Mouse (Mus musculus): ENCODE data around the gene Elmod2. TPM values are rescaled to one million over a fixed set of nuclear protein-coding genes. Genes with fewer than 3 reads are reported as not detected.

Gene Elmod2
- total RNA-seq (2014; rRNA removed) (22.8 and 26.0 TPM in 2 replicates), polyA plus RNA-seq (2015; fragmentation: Nextera tagmentation; extraction: Ambion mirVana) (12.9 and 13.5 TPM in 2 replicates)

DNA sequence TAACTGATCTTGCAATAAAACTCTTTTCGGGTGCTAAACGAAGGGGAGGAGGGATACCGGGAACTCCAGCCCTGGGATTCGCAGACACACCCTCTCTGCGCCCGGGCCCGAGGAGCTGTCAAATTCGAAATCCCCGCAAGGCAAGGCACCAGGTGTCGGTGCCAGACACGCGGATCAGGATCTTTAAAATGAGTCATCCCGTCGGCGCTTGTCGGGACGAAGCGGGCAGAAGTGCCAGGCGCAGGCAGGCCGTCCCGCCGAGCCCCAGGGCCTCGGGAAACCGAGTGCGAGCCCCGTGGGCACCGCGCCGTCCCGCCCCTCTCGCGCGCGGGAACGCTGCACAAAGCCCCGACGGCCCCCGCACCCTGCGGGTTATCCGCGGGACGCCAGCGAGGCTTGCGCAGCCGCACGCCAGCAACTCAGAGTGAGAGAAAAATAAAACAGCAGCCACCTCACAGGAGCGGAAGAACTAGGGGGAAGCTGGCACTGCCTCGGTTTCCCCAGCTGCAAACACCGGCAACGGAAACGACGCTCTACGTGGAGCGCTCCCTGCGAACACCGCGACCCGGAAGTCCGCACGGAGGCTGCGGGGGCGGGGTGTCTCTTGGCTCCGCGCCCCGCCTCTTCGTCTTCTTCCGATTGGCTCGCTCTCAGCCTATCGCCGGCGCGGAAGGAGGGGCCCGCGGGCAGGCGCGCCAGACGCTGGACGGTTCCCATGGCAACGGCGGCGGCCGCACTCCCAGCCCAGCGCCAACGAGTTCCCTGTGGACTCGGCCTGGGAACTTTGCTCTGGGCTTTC is at the start of gene Elmod2:
TSS of gene Elmod2 (minus strand) at position 588 of the 799 bp plus-strand sequence.
- Histone ChIP-seq H3K4me2 (ENCODE audit: low read depth, low read length, poor library complexity, severe bottlenecking) (peak within 1 kb of the TSS; percentile 84), H3K36me3 (ENCODE audit: insufficient read depth, low read length) (peaks cover 12% of the 10 kb centered on the region; the same call in 1 of the 2 replicates), H3K27me3 (ENCODE audit: insufficient read depth, low read length) (no peaks in the 10 kb centered on the region), H3K4me3 (ENCODE audit: low read depth, low read length) (peak within 1 kb of the TSS; percentile 82), H3K9me3 (ENCODE audit: low read length) (no peaks in the 10 kb centered on the region), H3K9ac (replicated peaks; ENCODE audit: low read length, poor library complexity, severe bottlenecking) (peak within 1 kb of the TSS; percentile 75), H3K4me1 (ENCODE audit: insufficient read depth, low read length) (peaks cover 2% of the 10 kb centered on the region; the same call in 1 of the 2 replicates), H3K27ac (ENCODE audit: low read depth, low read length) (peak within 1 kb of the TSS; percentile 72)
- DNase-seq (ENCODE audit: low spot score) (peak; percentile 98), ATAC-seq (ENCODE audit: low FRiP score) (peak; percentile 99)
- no peak for TF ChIP-seq CTCF (IDR thresholded peaks at IDR 0.05)
- WGBS: 1% methylated on average over 85 of the region's 85 CpGs

DNA sequence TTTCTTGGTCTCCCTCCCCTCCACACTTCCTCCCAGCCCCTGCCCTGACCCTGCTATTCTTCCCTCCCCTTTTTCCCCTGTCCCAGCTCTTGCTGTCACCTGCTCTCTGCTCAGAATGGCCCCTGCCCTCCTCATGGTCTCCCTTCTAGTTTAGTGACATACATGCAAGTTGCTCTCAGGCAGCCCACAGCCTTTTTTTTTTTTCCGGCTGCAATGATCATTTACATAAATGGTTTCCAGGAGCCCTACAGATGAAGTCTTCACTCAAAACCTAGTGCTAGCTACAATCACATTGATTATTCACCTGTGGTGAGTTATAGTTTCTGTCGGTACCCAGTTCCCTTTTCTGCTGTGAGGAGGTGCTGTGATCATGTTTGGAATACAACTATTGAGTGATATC is 48.7 kb upstream of the Elmod2 start:
- H3K4me1 ChIP-seq (ENCODE audit: insufficient read depth, low read length): no peaks in the 10 kb centered on the region
- no peak overlapping the region for H3K4me3 ChIP-seq (ENCODE audit: low read depth, low read length)
- H3K9ac ChIP-seq (replicated peaks; ENCODE audit: low read length, poor library complexity, severe bottlenecking): no peak overlapping the region
- DNase-seq (ENCODE audit: low spot score) (no peak), ATAC-seq (ENCODE audit: low FRiP score) (no peak)
- no peak overlapping the region for H3K4me2 ChIP-seq (ENCODE audit: low read depth, low read length, poor library complexity, severe bottlenecking)
- WGBS: 86% methylated on average over 2 of the region's 2 CpGs
- H3K9me3 ChIP-seq (ENCODE audit: low read length): no peaks in the 10 kb centered on the region
- TF ChIP-seq CTCF (IDR thresholded peaks at IDR 0.05): no peak
- no peak overlapping the region for H3K27ac ChIP-seq (ENCODE audit: low read depth, low read length)
- H3K36me3 ChIP-seq (ENCODE audit: insufficient read depth, low read length): no peaks in the 10 kb centered on the region
- no peaks in the 10 kb centered on the region for H3K27me3 ChIP-seq (ENCODE audit: insufficient read depth, low read length)

DNA sequence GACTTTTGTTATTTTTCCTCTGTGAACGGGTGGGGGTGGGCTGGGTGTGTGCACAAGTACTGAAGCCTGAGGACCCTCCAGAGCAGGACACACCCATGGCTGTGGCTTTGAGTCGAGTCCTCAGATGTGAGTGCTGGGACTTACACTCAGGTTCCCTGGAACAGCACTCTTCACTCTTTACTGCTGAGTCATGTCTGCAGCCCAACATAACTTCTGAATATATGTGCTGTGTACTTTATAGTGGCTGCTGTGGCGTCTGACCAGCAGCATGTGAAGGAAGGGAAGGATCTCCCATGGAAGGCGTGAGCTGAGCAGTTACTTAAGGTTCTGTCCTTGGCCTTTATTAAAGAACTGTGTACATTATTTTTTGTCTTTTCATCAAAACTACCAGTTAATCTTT is 47.9 kb upstream of the Elmod2 start:
- Histone ChIP-seq H3K27ac (ENCODE audit: low read depth, low read length) (no peak overlapping the region), H3K9ac (replicated peaks; ENCODE audit: low read length, poor library complexity, severe bottlenecking) (no peak overlapping the region), H3K27me3 (ENCODE audit: insufficient read depth, low read length) (no peaks in the 10 kb centered on the region), H3K9me3 (ENCODE audit: low read length) (no peaks in the 10 kb centered on the region), H3K4me1 (ENCODE audit: insufficient read depth, low read length) (no peaks in the 10 kb centered on the region), H3K4me2 (ENCODE audit: low read depth, low read length, poor library complexity, severe bottlenecking) (no peak overlapping the region), H3K36me3 (ENCODE audit: insufficient read depth, low read length) (no peaks in the 10 kb centered on the region), H3K4me3 (ENCODE audit: low read depth, low read length) (no peak overlapping the region)
- WGBS: 74% methylated on average over 4 of the region's 4 CpGs
- no peak for TF ChIP-seq CTCF (IDR thresholded peaks at IDR 0.05)
- no peak for DNase-seq (ENCODE audit: low spot score)
- no peak for ATAC-seq (ENCODE audit: low FRiP score)

- no peaks in the 10 kb centered on the region for H3K27me3 ChIP-seq (ENCODE audit: insufficient read depth, low read length)
- H3K27ac ChIP-seq (ENCODE audit: low read depth, low read length): no peak overlapping the region
- TF ChIP-seq CTCF (IDR thresholded peaks at IDR 0.05): no peak
- no peaks in the 10 kb centered on the region for H3K36me3 ChIP-seq (ENCODE audit: insufficient read depth, low read length)
- ATAC-seq (ENCODE audit: low FRiP score) (no peak), DNase-seq (ENCODE audit: low spot score) (no peak)
- no peaks in the 10 kb centered on the region for H3K9me3 ChIP-seq (ENCODE audit: low read length)
- H3K4me3 ChIP-seq (ENCODE audit: low read depth, low read length): no peak overlapping the region
- H3K4me1 ChIP-seq (ENCODE audit: insufficient read depth, low read length): no peaks in the 10 kb centered on the region
- no peak overlapping the region for H3K4me2 ChIP-seq (ENCODE audit: low read depth, low read length, poor library complexity, severe bottlenecking)
- H3K9ac ChIP-seq (replicated peaks; ENCODE audit: low read length, poor library complexity, severe bottlenecking): no peak overlapping the region
Measured at GRCm38 (mm10) chr8:83377231-83377630, 44.9 kb upstream of the Elmod2 start.

- ATAC-seq (ENCODE audit: low FRiP score) (no peak), DNase-seq (ENCODE audit: low spot score) (no peak)
- H3K9ac ChIP-seq (replicated peaks; ENCODE audit: low read length, poor library complexity, severe bottlenecking): no peak overlapping the region
- H3K27ac ChIP-seq (ENCODE audit: low read depth, low read length): no peak overlapping the region
- no peak overlapping the region for H3K4me2 ChIP-seq (ENCODE audit: low read depth, low read length, poor library complexity, severe bottlenecking)
- H3K9me3 ChIP-seq (ENCODE audit: low read length): no peaks in the 10 kb centered on the region
- WGBS: 81% methylated on average over 7 of the region's 7 CpGs
- H3K36me3 ChIP-seq (ENCODE audit: insufficient read depth, low read length): no peaks in the 10 kb centered on the region
- H3K4me1 ChIP-seq (ENCODE audit: insufficient read depth, low read length): no peaks in the 10 kb centered on the region
- no peak for TF ChIP-seq CTCF (IDR thresholded peaks at IDR 0.05)
- H3K27me3 ChIP-seq (ENCODE audit: insufficient read depth, low read length): no peaks in the 10 kb centered on the region
- H3K4me3 ChIP-seq (ENCODE audit: low read depth, low read length): no peak overlapping the region
Measured at GRCm38 (mm10) chr8:83363156-83363769, 31.0 kb upstream of the Elmod2 start.

DNA sequence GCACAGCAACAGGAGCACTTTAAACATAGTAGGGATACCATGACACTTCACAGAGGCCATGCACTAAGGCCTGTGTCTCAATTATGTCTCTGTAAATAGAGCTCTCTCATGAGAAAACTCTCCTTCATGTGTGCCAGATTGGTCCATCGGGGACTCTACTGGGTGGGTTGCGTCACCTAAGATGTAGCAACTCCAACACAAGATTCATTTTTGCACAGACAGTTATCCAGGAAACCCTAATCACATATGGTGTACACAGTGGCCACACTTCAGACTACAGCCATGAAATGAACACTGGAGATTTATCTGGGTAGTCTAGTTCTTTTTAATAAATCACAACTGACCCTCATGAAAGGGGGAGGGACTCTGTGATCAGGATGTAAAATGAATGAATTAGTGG is 19.0 kb upstream of the Elmod2 start:
- no peak overlapping the region for H3K4me2 ChIP-seq (ENCODE audit: low read depth, low read length, poor library complexity, severe bottlenecking)
- H3K9ac ChIP-seq (replicated peaks; ENCODE audit: low read length, poor library complexity, severe bottlenecking): no peak overlapping the region
- ATAC-seq (ENCODE audit: low FRiP score) (no peak), DNase-seq (ENCODE audit: low spot score) (no peak)
- H3K9me3 ChIP-seq (ENCODE audit: low read length): no peaks in the 10 kb centered on the region
- 86% methylated on average over 2 of the region's 2 CpGs for WGBS
- H3K36me3 ChIP-seq (ENCODE audit: insufficient read depth, low read length): no peaks in the 10 kb centered on the region
- no peaks in the 10 kb centered on the region for H3K4me1 ChIP-seq (ENCODE audit: insufficient read depth, low read length)
- H3K27ac ChIP-seq (ENCODE audit: low read depth, low read length): no peak overlapping the region
- no peaks in the 10 kb centered on the region for H3K27me3 ChIP-seq (ENCODE audit: insufficient read depth, low read length)
- H3K4me3 ChIP-seq (ENCODE audit: low read depth, low read length): no peak overlapping the region
- no peak for TF ChIP-seq CTCF (IDR thresholded peaks at IDR 0.05)

Measured in midbrain, postnatal 0 days (tissue).